Mouse (Mus musculus): ENCODE results near the gene Pbld1.

GRCm38 (mm10) chr10:63059862-63060261 lies at the start of gene Pbld1:
- TF ChIP-seq GATA1 (IDR thresholded peaks at IDR 0.05; ENCODE audit: low read length) (no peak), TAL1 (IDR thresholded peaks at IDR 0.05; ENCODE audit: low read length) (no peak)

All from erythroblast, embryonic 14.5 days (primary cell).